Mouse (Mus musculus): ENCODE results near the gene Zfp512b. TPM values are rescaled to one million over a fixed set of nuclear protein-coding genes. Genes with fewer than 3 reads are reported as not detected.

The Zfp512b gene
- polyA plus RNA-seq, 1 experiment from 2014 or later, result 30.8 TPM

DNA sequence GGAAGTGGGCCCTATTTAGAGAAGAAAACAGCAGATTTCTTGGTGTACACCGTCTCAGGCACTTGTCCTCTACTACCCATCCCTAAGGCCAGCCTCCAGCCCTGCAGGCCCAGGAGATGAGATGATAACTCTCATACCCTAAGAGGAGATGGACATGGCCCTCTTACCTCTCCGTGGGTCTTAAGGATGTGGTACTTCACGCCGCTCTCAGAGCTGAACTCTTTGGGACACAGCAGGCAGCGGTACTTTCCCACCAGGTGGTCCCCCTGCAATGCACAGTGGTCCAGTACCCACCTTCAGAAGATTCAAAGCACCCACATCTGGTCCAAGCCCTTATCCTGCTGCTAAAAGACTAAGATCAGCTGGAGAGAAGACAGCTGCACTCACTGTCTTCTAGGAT lies 7.1 kb downstream of the Zfp512b start:
- no peak overlapping the region for H3K27ac ChIP-seq (ENCODE audit: low read depth, low read length)
- peaks cover 21% of the 10 kb centered on the region for H3K36me3 ChIP-seq (ENCODE audit: control insufficient read depth, insufficient read depth, low read length)
- no peak for DNase-seq (ENCODE audit: low spot score)

GRCm38 (mm10) chr2:181584411-181584942 lies 8.1 kb downstream of the Zfp512b start, which contains the start of gene Uckl1:
Gene Uckl1 (minus strand): TSS chr2:181584892.
- ATAC-seq (ENCODE audit: low FRiP score), result no peak
- H3K4me3 ChIP-seq (ENCODE audit: low read depth, low read length), result no peak within 1 kb of the TSS
- no peak within 1 kb of the TSS for H3K4me2 ChIP-seq (replicated peaks; ENCODE audit: low read depth, low read length)
- no peaks in the 10 kb centered on the region for H3K27me3 ChIP-seq (ENCODE audit: control insufficient read depth, insufficient read depth, low read length)
- peaks cover 21% of the 10 kb centered on the region for H3K36me3 ChIP-seq (ENCODE audit: control insufficient read depth, insufficient read depth, low read length)
- DNase-seq (ENCODE audit: low spot score), result no peak
- H3K9ac ChIP-seq (ENCODE audit: low read depth, low read length), result no peak within 1 kb of the TSS
- 0 out of 2 replicates have a peak, but pooled peaks cover 2% of the 10 kb centered on the region for H3K4me1 ChIP-seq (replicated peaks; ENCODE audit: control insufficient read depth, insufficient read depth, low read length)
- WGBS, result 88% methylated on average over 4 of the region's 4 CpGs
- H3K27ac ChIP-seq (ENCODE audit: low read depth, low read length), result no peak within 1 kb of the TSS
- no peaks in the 10 kb centered on the region for H3K9me3 ChIP-seq (ENCODE audit: control insufficient read depth, low read length)

More for the DNA sequence above, 7.1 kb downstream of the Zfp512b start:
- ATAC-seq (ENCODE audit: low FRiP score), result no peak
- Histone ChIP-seq H3K27me3 (ENCODE audit: control insufficient read depth, insufficient read depth, low read length) (no peaks in the 10 kb centered on the region), H3K4me1 (replicated peaks; ENCODE audit: control insufficient read depth, insufficient read depth, low read length) (0 out of 2 replicates have a peak, but pooled peaks cover 1% of the 10 kb centered on the region), H3K4me3 (ENCODE audit: low read depth, low read length) (no peak overlapping the region), H3K9me3 (ENCODE audit: control insufficient read depth, low read length) (no peaks in the 10 kb centered on the region), H3K9ac (ENCODE audit: low read depth, low read length) (no peak overlapping the region), H3K4me2 (replicated peaks; ENCODE audit: low read depth, low read length) (no peak overlapping the region)
- WGBS, result 82% methylated on average over 5 of the region's 5 CpGs

GRCm38 (mm10) chr2:181583460-181584257 lies 8.9 kb downstream of the Zfp512b start:
- H3K9me3 ChIP-seq (ENCODE audit: control insufficient read depth, low read length), result no peaks in the 10 kb centered on the region
- no peak overlapping the region for H3K9ac ChIP-seq (ENCODE audit: low read depth, low read length)
- H3K4me1 ChIP-seq (replicated peaks; ENCODE audit: control insufficient read depth, insufficient read depth, low read length), result 0 out of 2 replicates have a peak, but pooled peaks cover 2% of the 10 kb centered on the region
- H3K36me3 ChIP-seq (ENCODE audit: control insufficient read depth, insufficient read depth, low read length), result peaks cover 16% of the 10 kb centered on the region
- no peak overlapping the region for H3K4me3 ChIP-seq (ENCODE audit: low read depth, low read length)
- no peak overlapping the region for H3K4me2 ChIP-seq (replicated peaks; ENCODE audit: low read depth, low read length)
- ATAC-seq (ENCODE audit: low FRiP score), result no peak
- no peak overlapping the region for H3K27ac ChIP-seq (ENCODE audit: low read depth, low read length)
- no peaks in the 10 kb centered on the region for H3K27me3 ChIP-seq (ENCODE audit: control insufficient read depth, insufficient read depth, low read length)
- WGBS, result 90% methylated on average over 3 of the region's 3 CpGs
- no peak for DNase-seq (ENCODE audit: low spot score)

GRCm38 (mm10) chr2:181582939-181583338 lies 9.7 kb downstream of the Zfp512b start:
- H3K4me2 ChIP-seq (replicated peaks; ENCODE audit: low read depth, low read length), result no peak overlapping the region
- H3K9ac ChIP-seq (ENCODE audit: low read depth, low read length), result no peak overlapping the region
- H3K9me3 ChIP-seq (ENCODE audit: control insufficient read depth, low read length), result no peaks in the 10 kb centered on the region
- 0 out of 2 replicates have a peak, but pooled peaks cover 2% of the 10 kb centered on the region for H3K4me1 ChIP-seq (replicated peaks; ENCODE audit: control insufficient read depth, insufficient read depth, low read length)
- H3K27ac ChIP-seq (ENCODE audit: low read depth, low read length), result no peak overlapping the region
- no peak for DNase-seq (ENCODE audit: low spot score)
- ATAC-seq (ENCODE audit: low FRiP score), result no peak
- no peak overlapping the region for H3K4me3 ChIP-seq (ENCODE audit: low read depth, low read length)
- 85% methylated on average over 1 of the region's 1 CpGs for WGBS
- H3K27me3 ChIP-seq (ENCODE audit: control insufficient read depth, insufficient read depth, low read length), result no peaks in the 10 kb centered on the region
- peaks cover 15% of the 10 kb centered on the region for H3K36me3 ChIP-seq (ENCODE audit: control insufficient read depth, insufficient read depth, low read length)

DNA sequence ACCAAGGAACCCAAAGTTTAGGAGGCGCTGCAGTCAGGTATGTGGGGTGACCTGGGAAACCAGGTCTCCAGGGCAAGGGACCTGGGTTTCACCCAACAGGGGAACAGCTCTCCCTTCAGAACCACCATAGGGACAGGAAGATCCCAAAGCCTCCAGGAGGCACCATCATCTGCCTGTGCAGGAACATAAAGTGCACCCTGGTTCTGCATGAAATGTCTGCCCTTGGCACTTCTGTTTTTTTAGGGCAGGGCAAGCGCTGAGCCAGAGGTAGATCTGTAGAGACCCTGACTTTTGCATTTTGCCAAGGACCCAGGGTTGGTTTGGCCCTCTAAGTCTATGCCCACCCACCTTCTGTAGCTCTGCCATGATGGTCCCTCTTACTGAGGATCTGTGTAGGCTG lies 10.2 kb downstream of the Zfp512b start:
- Histone ChIP-seq H3K4me3 (ENCODE audit: low read depth, low read length) (no peak overlapping the region), H3K36me3 (ENCODE audit: control insufficient read depth, insufficient read depth, low read length) (peaks cover 12% of the 10 kb centered on the region), H3K27me3 (ENCODE audit: control insufficient read depth, insufficient read depth, low read length) (no peaks in the 10 kb centered on the region), H3K9me3 (ENCODE audit: control insufficient read depth, low read length) (no peaks in the 10 kb centered on the region), H3K4me2 (replicated peaks; ENCODE audit: low read depth, low read length) (no peak overlapping the region), H3K4me1 (replicated peaks; ENCODE audit: control insufficient read depth, insufficient read depth, low read length) (0 out of 2 replicates have a peak, but pooled peaks cover 2% of the 10 kb centered on the region), H3K9ac (ENCODE audit: low read depth, low read length) (no peak overlapping the region), H3K27ac (ENCODE audit: low read depth, low read length) (no peak overlapping the region)
- no peak for ATAC-seq (ENCODE audit: low FRiP score)
- DNase-seq (ENCODE audit: low spot score), result no peak
- 85% methylated on average over 2 of the region's 2 CpGs for WGBS

DNA sequence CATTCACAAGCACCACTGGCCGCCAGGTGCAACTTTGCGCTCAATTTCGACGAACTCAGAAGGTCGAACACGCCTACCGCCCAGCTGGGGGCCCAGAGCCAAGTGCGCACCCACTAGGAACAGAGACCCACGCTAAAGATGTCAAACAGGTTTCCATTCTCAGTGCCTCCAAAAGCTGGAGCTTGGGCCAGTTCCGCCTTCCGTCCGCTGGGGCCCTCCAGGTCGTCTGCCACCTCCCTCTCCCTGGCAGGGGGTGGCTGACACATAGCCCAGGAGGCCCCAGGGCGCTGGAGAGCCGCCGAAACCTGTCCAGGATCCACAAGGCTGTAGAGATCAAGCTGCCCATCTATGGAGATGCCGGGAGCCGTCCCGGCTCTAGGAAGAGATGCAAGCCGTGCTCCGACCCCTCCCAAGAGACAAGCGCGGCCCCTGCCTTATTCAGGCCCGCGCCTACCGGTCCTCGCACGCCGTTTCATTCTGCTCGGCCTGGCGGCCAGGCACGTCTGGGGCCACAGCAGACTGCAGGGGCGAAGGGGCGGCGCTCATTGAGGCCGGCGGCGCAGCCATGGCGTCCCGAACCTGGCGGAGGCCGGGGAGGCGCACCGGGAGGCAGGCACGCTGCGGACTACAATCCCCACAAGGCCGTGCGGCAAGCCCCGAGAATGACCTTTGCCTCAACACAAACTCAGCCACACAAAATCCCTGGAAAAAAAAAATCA lies 11.0 kb downstream of the Zfp512b start:
- 0 out of 2 replicates have a peak, but pooled peaks cover 2% of the 10 kb centered on the region for H3K4me1 ChIP-seq (replicated peaks; ENCODE audit: control insufficient read depth, insufficient read depth, low read length)

DNA sequence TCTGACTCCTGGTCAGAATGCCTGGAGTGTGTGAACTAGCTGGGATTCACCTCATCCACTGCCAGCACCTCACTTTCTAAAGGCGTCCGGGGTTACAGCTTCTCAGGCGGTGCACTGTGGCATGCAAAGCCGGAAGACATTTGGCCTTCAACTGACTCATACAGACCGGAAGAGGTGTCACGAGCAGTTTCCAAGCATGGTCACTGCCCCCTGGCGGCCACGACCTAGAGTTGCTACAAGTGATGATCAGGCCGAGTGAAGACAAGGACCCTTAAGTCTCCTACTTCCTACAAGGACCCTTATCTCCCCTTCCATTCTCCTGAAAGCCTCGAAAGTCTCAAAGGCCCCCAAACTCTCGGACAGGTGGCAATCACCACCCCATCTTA lies 11.6 kb downstream of the Zfp512b start:
- DNase-seq (ENCODE audit: low spot score) (peak; percentile 94), ATAC-seq (ENCODE audit: low FRiP score) (peak; percentile 76)
- Histone ChIP-seq H3K4me1 (replicated peaks; ENCODE audit: control insufficient read depth, insufficient read depth, low read length) (0 out of 2 replicates have a peak, but pooled peaks cover 2% of the 10 kb centered on the region), H3K4me3 (ENCODE audit: low read depth, low read length) (peak overlapping the region; percentile 79), H3K4me2 (replicated peaks; ENCODE audit: low read depth, low read length) (peak overlapping the region; percentile 94), H3K9ac (ENCODE audit: low read depth, low read length) (peak overlapping the region; percentile 95), H3K27me3 (ENCODE audit: control insufficient read depth, insufficient read depth, low read length) (no peaks in the 10 kb centered on the region), H3K27ac (ENCODE audit: low read depth, low read length) (peak overlapping the region; percentile 84), H3K9me3 (ENCODE audit: control insufficient read depth, low read length) (no peaks in the 10 kb centered on the region), H3K36me3 (ENCODE audit: control insufficient read depth, insufficient read depth, low read length) (peaks cover 10% of the 10 kb centered on the region)
- under 1% methylated on average over 11 of the region's 11 CpGs for WGBS

More for the DNA sequence above, 11.0 kb downstream of the Zfp512b start:
- Histone ChIP-seq H3K36me3 (ENCODE audit: control insufficient read depth, insufficient read depth, low read length) (peaks cover 12% of the 10 kb centered on the region), H3K27ac (ENCODE audit: low read depth, low read length) (peak overlapping the region; percentile 84), H3K4me2 (replicated peaks; ENCODE audit: low read depth, low read length) (peak overlapping the region; percentile 94), H3K27me3 (ENCODE audit: control insufficient read depth, insufficient read depth, low read length) (no peaks in the 10 kb centered on the region), H3K9ac (ENCODE audit: low read depth, low read length) (peak overlapping the region; percentile 95), H3K4me3 (ENCODE audit: low read depth, low read length) (peak overlapping the region; percentile 79), H3K9me3 (ENCODE audit: control insufficient read depth, low read length) (no peaks in the 10 kb centered on the region)
- WGBS, result under 1% methylated on average over 49 of the region's 49 CpGs
- ATAC-seq (ENCODE audit: low FRiP score) (peak; percentile 86), DNase-seq (ENCODE audit: low spot score) (peak; percentile 87)

DNA sequence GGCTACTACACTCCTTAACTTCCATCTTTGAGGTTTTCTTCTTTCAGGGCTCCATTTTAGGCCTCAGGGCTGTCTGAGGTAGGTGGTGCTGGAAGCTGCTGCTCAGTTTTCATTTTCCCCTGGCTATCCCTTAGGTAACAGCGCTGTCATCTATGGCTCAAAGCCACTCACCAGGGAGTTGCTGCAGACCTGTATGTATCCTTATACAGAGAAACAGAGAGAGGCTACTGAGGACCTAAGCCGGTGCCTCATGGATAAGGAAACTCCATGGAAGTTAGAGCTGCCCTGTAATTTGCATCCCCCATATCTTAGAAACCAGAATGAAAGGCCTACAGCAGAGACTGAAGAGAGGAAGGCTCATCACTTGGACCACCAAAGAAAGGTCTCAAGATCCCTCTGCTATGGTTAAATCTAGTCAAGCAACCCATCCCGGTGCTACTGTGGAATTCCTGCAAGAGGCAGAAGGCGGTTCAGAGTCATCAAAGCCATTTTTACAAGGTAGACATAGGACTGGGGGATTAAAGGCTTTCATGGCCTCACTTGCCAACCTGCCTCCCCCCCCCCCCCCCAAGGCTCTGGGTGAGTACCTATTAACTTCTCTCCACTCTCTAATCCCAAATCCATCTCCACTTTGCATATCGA lies 12.4 kb downstream of the Zfp512b start:
- 90% methylated on average over 5 of the region's 5 CpGs for WGBS
- H3K9me3 ChIP-seq (ENCODE audit: control insufficient read depth, low read length), result no peaks in the 10 kb centered on the region

More for the DNA sequence above, 12.4 kb downstream of the Zfp512b start:
- no peak overlapping the region for H3K9ac ChIP-seq (ENCODE audit: low read depth, low read length)
- H3K4me3 ChIP-seq (ENCODE audit: low read depth, low read length), result peak overlapping the region; percentile 79
- H3K4me2 ChIP-seq (replicated peaks; ENCODE audit: low read depth, low read length), result peak overlapping the region; percentile 94
- H3K27me3 ChIP-seq (ENCODE audit: control insufficient read depth, insufficient read depth, low read length), result no peaks in the 10 kb centered on the region
- H3K36me3 ChIP-seq (ENCODE audit: control insufficient read depth, insufficient read depth, low read length), result peaks cover 7% of the 10 kb centered on the region
- DNase-seq (ENCODE audit: low spot score), result no peak
- H3K27ac ChIP-seq (ENCODE audit: low read depth, low read length), result no peak overlapping the region
- ATAC-seq (ENCODE audit: low FRiP score), result no peak
- H3K4me1 ChIP-seq (replicated peaks; ENCODE audit: control insufficient read depth, insufficient read depth, low read length), result 0 out of 2 replicates have a peak, but pooled peaks cover 2% of the 10 kb centered on the region
